Mouse (Mus musculus) midbrain, embryonic 12.5 days (tissue): ENCODE data around the gene Clec1b. TPM values are rescaled to one million over a fixed set of nuclear protein-coding genes. Genes with fewer than 3 reads are reported as not detected.
A peak's percentile ranks its signal among the peaks of the same experiment; 100 is the strongest.

Experiments used
- ATAC-seq: fragments of 200-750 bp; cut with Nextera tagmentation; 2 replicates; pipeline ENCODE4 v1.8.0; 2017; ENCODE audit warnings: low read depth, moderate TSS enrichment, moderate library complexity; ENCODE audit not compliant: low FRiP score
- H3K27ac ChIP-seq: fragments of 300-500 bp; sonication (generic); replicated peaks from 2 replicates; pipeline ENCODE4 v1.5.1; 2016; ENCODE audit warnings: mild to moderate bottlenecking
- H3K27me3 ChIP-seq: fragments of 300-500 bp; sonication (generic); 2 replicates; pipeline ENCODE4 v1.6.1; 2016; ENCODE audit warnings: mild to moderate bottlenecking
- H3K36me3 ChIP-seq: fragments of 300-500 bp; sonication (generic); 2 replicates; pipeline ENCODE4 v1.6.1; 2016
- H3K4me1 ChIP-seq: fragments of 300-500 bp; sonication (generic); 2 replicates; pipeline ENCODE4 v1.6.1; 2016
- H3K4me2 ChIP-seq: fragments of 300-500 bp; sonication (generic); replicated peaks from 2 replicates; pipeline ENCODE4 v1.6.1; 2016; ENCODE audit warnings: mild to moderate bottlenecking, moderate library complexity
- H3K4me3 ChIP-seq: fragments of 300-500 bp; sonication (generic); 2 replicates; pipeline ENCODE4 v1.5.1; 2016; ENCODE audit warnings: mild to moderate bottlenecking
- H3K9ac ChIP-seq: fragments of 300-500 bp; sonication (generic); replicated peaks from 2 replicates; pipeline ENCODE4 v1.6.1; 2016; ENCODE audit warnings: mild to moderate bottlenecking, moderate library complexity
- H3K9me3 ChIP-seq: fragments of 300-500 bp; sonication (generic); 2 replicates; pipeline ENCODE4 v1.6.1; 2016; ENCODE audit warnings: mild to moderate bottlenecking
- WGBS: fragments of 180-500 bp; shearing (Covaris S2); methylation state at CpG from one replicate; pipeline ENCODE4 v1.1.7; 2016; 5-methylcytosine and 5-hydroxymethylcytosine counted together
- polyA plus RNA-seq: library from polyadenylated mRNA; unstranded; fragments of >200 nt; fragmentation: Nextera tagmentation; extraction: Ambion mirVana; gene quantifications from 2 replicates; pipeline ENCODE4 v1.2.1, GENCODE M21; 2016

Gene Clec1b
- polyA plus RNA-seq, 1 experiment from 2014 or later = 9.0 TPM

DNA sequence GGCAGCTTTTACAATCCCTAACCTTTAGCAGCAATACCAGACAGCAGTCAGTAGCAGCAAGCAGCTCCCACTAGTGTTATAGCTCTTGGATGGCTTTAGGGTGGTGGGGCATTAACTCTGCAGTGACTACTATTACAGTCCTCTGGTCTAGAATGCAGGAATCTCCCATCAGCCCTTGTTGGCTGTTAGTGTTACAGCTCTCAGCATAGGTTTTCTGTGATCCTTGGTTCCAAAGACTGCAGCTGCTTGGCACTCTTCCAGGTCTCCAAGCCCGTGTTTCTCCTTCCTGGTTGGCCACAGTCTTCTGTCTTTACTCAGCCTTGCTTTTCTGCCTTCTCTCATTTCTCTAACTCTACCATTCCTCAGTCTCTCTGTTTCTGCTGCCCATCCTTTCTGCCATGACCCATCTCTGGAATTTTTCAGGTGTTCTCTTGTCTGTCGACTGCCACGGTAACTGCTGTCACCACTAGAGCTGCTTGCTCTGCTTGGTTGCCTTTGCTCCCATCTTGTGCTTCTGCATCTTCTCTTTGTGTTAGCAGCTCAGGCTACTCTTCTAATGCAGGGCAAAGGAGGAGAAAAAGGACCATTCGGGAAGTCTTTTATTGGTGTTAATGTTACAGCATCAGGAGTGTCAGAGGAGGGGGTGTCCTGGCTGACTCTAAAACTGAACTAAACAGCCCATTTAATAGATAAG, 26.1 kb downstream of the Clec1b start:
- no peak; the same call in 1 of the 2 replicates for ATAC-seq
- no peaks in the 10 kb centered on the region for H3K36me3 ChIP-seq
- WGBS = 80% methylated on average over 4 of the region's 4 CpGs

DNA sequence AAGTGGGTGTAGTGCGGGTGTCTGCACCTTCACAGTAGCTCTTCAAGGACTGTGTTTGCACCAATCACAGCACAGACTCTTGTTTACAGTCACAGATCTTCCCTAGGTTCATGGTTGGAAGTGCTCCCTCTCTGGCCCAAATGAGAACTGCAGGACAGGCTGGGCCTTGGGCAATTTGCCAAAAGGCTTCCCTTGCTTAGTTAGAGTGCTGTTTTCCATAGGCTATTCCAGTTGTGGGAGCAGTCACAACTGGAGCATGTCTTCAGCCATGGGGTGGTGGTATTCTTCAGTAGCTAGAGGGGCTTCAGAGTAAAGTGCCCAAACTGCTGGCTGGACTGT, 26.6 kb downstream of the Clec1b start:
- peak; percentile 87 for ATAC-seq
- WGBS = 30% methylated on average over 1 of the region's 1 CpGs
- no peaks in the 10 kb centered on the region for H3K9me3 ChIP-seq
- H3K4me1 ChIP-seq = no peaks in the 10 kb centered on the region
- no peak overlapping the region for H3K4me2 ChIP-seq
- H3K36me3 ChIP-seq = no peaks in the 10 kb centered on the region
- H3K4me3 ChIP-seq = no peak overlapping the region
- H3K27me3 ChIP-seq = no peaks in the 10 kb centered on the region
- H3K9ac ChIP-seq = no peak overlapping the region
- no peak overlapping the region for H3K27ac ChIP-seq

More for the DNA sequence above, 26.1 kb downstream of the Clec1b start:
- H3K4me2 ChIP-seq = no peak overlapping the region
- H3K9ac ChIP-seq = no peak overlapping the region
- no peak overlapping the region for H3K27ac ChIP-seq
- H3K4me3 ChIP-seq = no peak overlapping the region
- no peaks in the 10 kb centered on the region for H3K9me3 ChIP-seq
- H3K27me3 ChIP-seq = no peaks in the 10 kb centered on the region
- H3K4me1 ChIP-seq = no peaks in the 10 kb centered on the region

DNA sequence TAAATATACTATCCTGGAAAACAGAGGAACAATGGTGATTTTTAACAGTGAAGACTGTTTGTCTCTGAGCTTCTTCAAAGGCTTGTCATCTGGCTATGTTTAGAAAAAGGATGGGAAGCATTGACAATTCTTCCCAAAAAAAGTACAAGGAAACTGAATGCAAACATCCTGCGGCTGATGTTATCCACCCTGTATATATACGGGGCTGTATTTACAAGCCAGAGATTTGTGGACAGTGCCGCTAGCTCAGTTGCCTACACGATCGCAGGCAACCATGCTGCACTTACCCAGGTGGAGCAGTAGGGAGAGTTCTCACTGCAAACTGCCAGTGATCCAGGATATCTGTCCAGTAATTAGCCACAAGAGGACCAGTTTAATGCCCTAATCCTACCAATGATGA, 28.1 kb downstream of the Clec1b start:
- WGBS = 71% methylated on average over 5 of the region's 5 CpGs
- ATAC-seq = no peak
- no peak overlapping the region for H3K27ac ChIP-seq
- no peak overlapping the region for H3K9ac ChIP-seq
- H3K9me3 ChIP-seq = no peaks in the 10 kb centered on the region
- no peaks in the 10 kb centered on the region for H3K27me3 ChIP-seq
- no peaks in the 10 kb centered on the region for H3K36me3 ChIP-seq
- H3K4me2 ChIP-seq = no peak overlapping the region
- no peak overlapping the region for H3K4me3 ChIP-seq
- H3K4me1 ChIP-seq = no peaks in the 10 kb centered on the region

DNA sequence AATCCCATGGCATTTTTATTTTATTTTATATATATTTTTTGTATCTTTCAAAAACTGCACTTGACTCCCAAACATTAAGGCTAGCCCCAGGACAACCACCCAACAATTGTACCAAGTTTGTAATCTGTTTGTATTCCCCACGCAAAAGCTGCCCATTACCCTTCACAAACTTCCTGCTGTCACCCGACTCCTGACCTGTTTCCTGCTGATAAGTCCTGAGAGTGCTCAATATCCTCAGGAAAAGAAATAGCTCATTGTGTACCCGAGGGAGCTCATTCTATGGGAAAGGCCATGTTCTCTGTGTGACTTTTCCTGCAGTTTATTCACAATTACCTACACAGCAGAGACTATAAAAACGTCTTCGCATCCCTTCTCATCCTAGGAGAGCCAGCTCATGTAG, 28.7 kb downstream of the Clec1b start:
- Histone ChIP-seq H3K9me3 (no peaks in the 10 kb centered on the region), H3K27me3 (no peaks in the 10 kb centered on the region)
- WGBS = 43% methylated on average over 5 of the region's 5 CpGs

DNA sequence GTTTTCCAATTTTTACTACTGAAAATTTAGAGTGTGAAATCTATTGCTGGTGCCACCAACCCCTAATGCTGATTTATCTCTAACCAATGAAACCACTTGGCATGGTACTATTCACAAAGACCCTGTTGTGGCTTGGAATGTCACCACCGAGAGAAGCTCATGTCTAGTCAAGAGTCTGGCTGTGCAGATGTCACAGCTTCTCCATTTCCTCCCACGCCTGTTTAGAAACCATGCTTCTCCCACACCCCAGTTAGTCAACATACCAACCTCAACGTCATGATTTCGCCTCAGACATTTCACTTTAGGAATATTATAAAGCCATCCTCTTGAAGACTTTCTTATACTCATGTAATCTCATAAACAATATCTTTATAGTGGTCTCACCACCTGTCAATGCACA, 30.2 kb downstream of the Clec1b start:
- Histone ChIP-seq H3K27ac (no peak overlapping the region), H3K27me3 (no peaks in the 10 kb centered on the region), H3K9me3 (no peaks in the 10 kb centered on the region), H3K4me3 (no peak overlapping the region), H3K36me3 (no peaks in the 10 kb centered on the region), H3K4me1 (no peaks in the 10 kb centered on the region), H3K9ac (no peak overlapping the region), H3K4me2 (no peak overlapping the region)
- WGBS = 85% methylated on average over 4 of the region's 4 CpGs
- no peak for ATAC-seq

More for the DNA sequence above, 28.7 kb downstream of the Clec1b start:
- H3K4me3 ChIP-seq = no peak overlapping the region
- H3K4me1 ChIP-seq = no peaks in the 10 kb centered on the region
- no peak overlapping the region for H3K9ac ChIP-seq
- H3K4me2 ChIP-seq = no peak overlapping the region
- H3K27ac ChIP-seq = no peak overlapping the region
- no peak for ATAC-seq
- no peaks in the 10 kb centered on the region for H3K36me3 ChIP-seq

DNA sequence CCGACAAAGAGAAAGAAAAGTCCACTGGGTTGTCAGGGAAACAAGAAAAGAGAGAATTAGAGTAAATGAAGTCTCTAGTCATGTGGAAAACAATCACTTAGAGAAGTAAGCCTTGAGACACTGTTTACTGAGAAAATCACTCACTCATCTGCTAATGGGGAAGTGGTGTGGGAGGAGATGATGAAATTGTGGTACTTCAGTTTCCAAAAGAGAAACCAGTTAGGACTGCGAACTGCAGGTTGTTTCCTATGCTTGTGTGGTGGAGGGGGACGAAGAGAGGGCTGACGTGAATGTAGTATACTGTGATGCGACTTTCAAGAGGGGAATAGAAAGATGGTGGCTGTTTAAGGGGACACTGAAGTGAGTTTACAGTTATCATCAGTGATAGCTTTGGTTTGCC, 37.1 kb downstream of the Clec1b start:
- no peak overlapping the region for H3K27ac ChIP-seq
- no peak overlapping the region for H3K4me2 ChIP-seq
- 55% methylated on average over 5 of the region's 5 CpGs for WGBS
- no peak for ATAC-seq
- H3K36me3 ChIP-seq = no peaks in the 10 kb centered on the region
- no peaks in the 10 kb centered on the region for H3K4me1 ChIP-seq
- no peaks in the 10 kb centered on the region for H3K27me3 ChIP-seq
- H3K4me3 ChIP-seq = no peak overlapping the region
- H3K9me3 ChIP-seq = no peaks in the 10 kb centered on the region
- H3K9ac ChIP-seq = no peak overlapping the region

DNA sequence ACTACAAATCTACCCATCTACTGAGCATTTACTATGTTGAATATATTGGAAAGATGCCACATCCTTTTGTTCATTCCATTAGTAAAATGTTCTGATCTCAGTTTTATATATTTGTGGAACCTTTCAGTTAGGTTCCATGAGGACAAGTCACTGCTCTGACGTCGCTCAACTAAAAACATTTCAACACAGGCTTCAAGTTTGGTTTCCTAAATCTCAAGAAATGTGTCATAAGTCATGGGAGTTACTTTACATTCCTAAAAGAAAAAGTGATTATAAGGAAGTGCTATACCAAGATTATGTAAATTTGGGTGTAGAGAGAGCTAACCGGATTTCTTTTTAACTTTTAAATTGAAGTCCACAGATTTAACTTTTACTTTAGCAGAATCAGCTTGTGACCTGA, 38.9 kb downstream of the Clec1b start:
- Histone ChIP-seq H3K9ac (no peak overlapping the region), H3K27ac (no peak overlapping the region), H3K4me3 (no peak overlapping the region), H3K27me3 (no peaks in the 10 kb centered on the region), H3K36me3 (no peaks in the 10 kb centered on the region), H3K4me2 (no peak overlapping the region), H3K4me1 (no peaks in the 10 kb centered on the region), H3K9me3 (no peaks in the 10 kb centered on the region)
- no peak for ATAC-seq
- 84% methylated on average over 3 of the region's 3 CpGs for WGBS

DNA sequence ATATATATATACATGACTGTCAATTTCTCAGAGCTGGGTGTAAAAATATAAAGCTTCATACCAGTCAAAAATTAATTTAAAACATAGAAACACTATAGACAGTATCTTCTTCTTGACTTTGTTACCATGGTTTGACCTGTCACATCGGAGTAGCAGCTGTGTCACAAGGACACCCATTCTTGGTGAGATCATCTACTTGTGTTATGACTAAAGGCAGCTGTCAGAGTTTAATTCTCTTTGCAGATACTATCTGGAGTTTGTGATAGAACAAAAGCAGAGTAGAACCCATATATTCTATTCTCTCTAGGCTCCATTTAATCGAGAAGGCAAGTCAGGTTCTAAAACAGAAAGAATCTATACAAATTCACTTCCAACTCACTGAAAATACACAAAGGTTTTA, 40.9 kb downstream of the Clec1b start:
- Histone ChIP-seq H3K4me3 (no peak overlapping the region), H3K27ac (no peak overlapping the region), H3K9ac (no peak overlapping the region), H3K4me2 (no peak overlapping the region), H3K4me1 (no peaks in the 10 kb centered on the region), H3K36me3 (no peaks in the 10 kb centered on the region), H3K9me3 (no peaks in the 10 kb centered on the region), H3K27me3 (no peaks in the 10 kb centered on the region)
- ATAC-seq = no peak
- 86% methylated on average over 2 of the region's 2 CpGs for WGBS

DNA sequence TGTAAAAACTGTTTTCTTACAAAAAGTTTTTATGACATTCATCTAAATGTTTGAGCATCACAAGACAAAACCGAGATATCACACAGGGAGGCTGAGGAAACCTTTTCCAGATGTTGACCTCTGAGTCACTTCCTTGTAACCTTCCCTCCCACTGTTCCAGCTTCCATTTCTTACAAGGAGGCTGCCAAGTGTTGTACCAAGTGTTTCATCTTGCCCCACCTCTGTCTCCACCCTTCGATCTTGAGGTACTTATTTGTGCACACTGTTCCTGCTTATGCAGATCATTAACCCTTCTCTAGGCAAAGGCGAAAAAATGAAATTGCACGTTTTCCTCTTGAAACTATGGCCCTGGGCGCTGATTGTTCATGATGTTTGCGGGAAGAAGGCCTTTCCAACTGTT, 52.6 kb downstream of the Clec1b start:
- Histone ChIP-seq H3K9me3 (no peaks in the 10 kb centered on the region), H3K36me3 (no peaks in the 10 kb centered on the region), H3K27me3 (no peaks in the 10 kb centered on the region), H3K4me1 (no peaks in the 10 kb centered on the region), H3K27ac (no peak overlapping the region), H3K4me3 (no peak overlapping the region), H3K9ac (no peak overlapping the region), H3K4me2 (no peak overlapping the region)
- ATAC-seq = no peak
- 84% methylated on average over 6 of the region's 6 CpGs for WGBS

DNA sequence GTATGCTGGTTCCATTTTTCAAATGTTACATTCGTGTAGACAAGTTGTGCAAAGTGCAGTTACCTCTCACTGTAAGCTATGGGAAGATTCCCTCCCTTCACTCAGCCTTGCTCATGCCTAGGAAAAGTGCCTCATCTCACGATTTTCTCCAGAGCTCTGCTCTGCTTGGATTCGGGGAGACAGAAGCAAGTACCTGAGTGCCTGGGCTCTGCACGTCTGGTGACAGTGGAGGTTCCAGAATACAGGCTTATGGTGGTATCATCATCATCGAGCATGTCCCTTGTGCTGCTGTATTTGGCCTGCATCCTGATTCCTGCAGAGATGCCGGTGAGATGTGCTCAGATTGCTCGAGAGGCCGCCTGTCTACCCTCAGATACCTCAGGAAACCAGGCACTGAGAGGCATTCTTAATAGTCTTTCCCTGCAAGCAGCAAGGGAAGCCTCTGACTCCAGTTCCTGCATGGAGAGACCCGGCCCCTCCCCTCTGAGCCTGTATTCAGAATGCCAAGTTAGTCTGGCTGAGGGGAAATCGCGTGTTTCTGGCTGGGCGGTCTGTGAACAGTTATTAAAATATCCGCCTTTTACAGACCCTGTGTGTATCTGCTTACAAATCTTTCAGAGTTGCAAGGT, 54.4 kb downstream of the Clec1b start, which contains the start of gene Clec1a:
Gene Clec1a (minus strand): TSS at position 590 of the 629 bp plus-strand sequence.
- WGBS = 71% methylated on average over 13 of the region's 13 CpGs
- Histone ChIP-seq H3K4me3 (no peak within 1 kb of the TSS), H3K4me1 (no peaks in the 10 kb centered on the region), H3K9me3 (no peaks in the 10 kb centered on the region), H3K9ac (no peak within 1 kb of the TSS), H3K4me2 (no peak within 1 kb of the TSS), H3K27ac (no peak within 1 kb of the TSS), H3K27me3 (no peaks in the 10 kb centered on the region), H3K36me3 (no peaks in the 10 kb centered on the region)
- ATAC-seq = no peak
